Mouse (Mus musculus): ENCODE data around the gene Gm36079.
"Not testable (repeated sequence)": the region's sequence is repeated elsewhere in the genome, so short reads cannot be mapped to it uniquely, and the experiment has no call there.

GRCm38 (mm10) chr13:120021477-120021876 lies 5.3 kb downstream of the Gm36079 start:
- TF ChIP-seq POLR2A (IDR thresholded peaks at IDR 0.05; ENCODE audit: low read depth, low read length); CTCF (IDR thresholded peaks at IDR 0.05; ENCODE audit: borderline replicate concordance, insufficient read depth, low read length): not testable (repeated sequence)
